Mouse (Mus musculus): ENCODE measurements around the gene Acbd6. TPM values are rescaled to one million over a fixed set of nuclear protein-coding genes. Genes with fewer than 3 reads are reported as not detected.

Acbd6 gene
- polyA plus RNA-seq, 1 experiment from 2014 or later = 91.8 TPM

- H3K36me3 ChIP-seq (ENCODE audit: control insufficient read depth, insufficient read depth, low read length) = no peaks in the 10 kb centered on the region
- no peak overlapping the region for H3K4me2 ChIP-seq (ENCODE audit: low read length)
- ATAC-seq (ENCODE audit: low FRiP score, low TSS enrichment) = no peak
- no peaks in the 10 kb centered on the region for H3K9me3 ChIP-seq (ENCODE audit: control insufficient read depth, low read length)
- DNase-seq = no peak
- no peak overlapping the region for H3K9ac ChIP-seq (replicated peaks; ENCODE audit: low read length)
- peaks cover 35% of the 10 kb centered on the region for H3K4me1 ChIP-seq (ENCODE audit: control insufficient read depth, insufficient read depth, low read length)
- no peak overlapping the region for H3K4me3 ChIP-seq (replicated peaks; ENCODE audit: low read depth, low read length)
- 0 out of 2 replicates have a peak, but pooled peaks cover 3% of the 10 kb centered on the region for H3K27me3 ChIP-seq (ENCODE audit: control insufficient read depth, insufficient read depth, low read length)
- 25% methylated on average over 12 of the region's 12 CpGs for WGBS
- no peak overlapping the region for H3K27ac ChIP-seq (replicated peaks; ENCODE audit: low read depth, low read length)
Measured at GRCm38 (mm10) chr1:155527027-155527786, 30.7 kb upstream of the Acbd6 start.

GRCm38 (mm10) chr1:155527787-155528158, 30.1 kb upstream of the Acbd6 start:
- H3K9ac ChIP-seq (replicated peaks; ENCODE audit: low read length) = no peak overlapping the region
- no peak overlapping the region for H3K4me2 ChIP-seq (ENCODE audit: low read length)
- WGBS = 15% methylated on average over 8 of the region's 8 CpGs
- H3K4me1 ChIP-seq (ENCODE audit: control insufficient read depth, insufficient read depth, low read length) = peaks cover 35% of the 10 kb centered on the region
- no peak for ATAC-seq (ENCODE audit: low FRiP score, low TSS enrichment)
- no peaks in the 10 kb centered on the region for H3K36me3 ChIP-seq (ENCODE audit: control insufficient read depth, insufficient read depth, low read length)
- H3K4me3 ChIP-seq (replicated peaks; ENCODE audit: low read depth, low read length) = no peak overlapping the region
- no peaks in the 10 kb centered on the region for H3K9me3 ChIP-seq (ENCODE audit: control insufficient read depth, low read length)
- H3K27me3 ChIP-seq (ENCODE audit: control insufficient read depth, insufficient read depth, low read length) = 0 out of 2 replicates have a peak, but pooled peaks cover 3% of the 10 kb centered on the region
- DNase-seq = no peak
- no peak overlapping the region for H3K27ac ChIP-seq (replicated peaks; ENCODE audit: low read depth, low read length)

- 14% methylated on average over 11 of the region's 11 CpGs for WGBS
- Histone ChIP-seq H3K9me3 (ENCODE audit: control insufficient read depth, low read length) (no peaks in the 10 kb centered on the region), H3K4me3 (replicated peaks; ENCODE audit: low read depth, low read length) (no peak overlapping the region), H3K4me2 (ENCODE audit: low read length) (no peak overlapping the region), H3K27me3 (ENCODE audit: control insufficient read depth, insufficient read depth, low read length) (0 out of 2 replicates have a peak, but pooled peaks cover 3% of the 10 kb centered on the region), H3K27ac (replicated peaks; ENCODE audit: low read depth, low read length) (0 out of 2 replicates have a peak overlapping the region, but pooled peaks have one; percentile 33), H3K36me3 (ENCODE audit: control insufficient read depth, insufficient read depth, low read length) (no peaks in the 10 kb centered on the region), H3K9ac (replicated peaks; ENCODE audit: low read length) (no peak overlapping the region), H3K4me1 (ENCODE audit: control insufficient read depth, insufficient read depth, low read length) (peaks cover 35% of the 10 kb centered on the region)
- DNase-seq (no peak), ATAC-seq (ENCODE audit: low FRiP score, low TSS enrichment) (no peak)
Measured at GRCm38 (mm10) chr1:155528405-155529119, 29.4 kb upstream of the Acbd6 start.

GRCm38 (mm10) chr1:155529120-155529963, 28.6 kb upstream of the Acbd6 start:
- 0 out of 2 replicates have a peak, but pooled peaks have one; percentile 14 for ATAC-seq (ENCODE audit: low FRiP score, low TSS enrichment)
- H3K9me3 ChIP-seq (ENCODE audit: control insufficient read depth, low read length) = no peaks in the 10 kb centered on the region
- 0 out of 2 replicates have a peak, but pooled peaks cover 3% of the 10 kb centered on the region for H3K27me3 ChIP-seq (ENCODE audit: control insufficient read depth, insufficient read depth, low read length)
- no peak overlapping the region for H3K4me3 ChIP-seq (replicated peaks; ENCODE audit: low read depth, low read length)
- H3K27ac ChIP-seq (replicated peaks; ENCODE audit: low read depth, low read length) = 0 out of 2 replicates have a peak overlapping the region, but pooled peaks have one; percentile 33
- H3K36me3 ChIP-seq (ENCODE audit: control insufficient read depth, insufficient read depth, low read length) = no peaks in the 10 kb centered on the region
- no peak overlapping the region for H3K9ac ChIP-seq (replicated peaks; ENCODE audit: low read length)
- H3K4me1 ChIP-seq (ENCODE audit: control insufficient read depth, insufficient read depth, low read length) = peaks cover 35% of the 10 kb centered on the region
- peak; percentile 50 for DNase-seq
- WGBS = 72% methylated on average over 19 of the region's 19 CpGs
- no peak overlapping the region for H3K4me2 ChIP-seq (ENCODE audit: low read length)

GRCm38 (mm10) chr1:155530561-155531457, 27.1 kb upstream of the Acbd6 start:
- no peak for ATAC-seq (ENCODE audit: low FRiP score, low TSS enrichment)
- 42% methylated on average over 21 of the region's 21 CpGs for WGBS
- peak; percentile 35 for DNase-seq
- Histone ChIP-seq H3K27ac (replicated peaks; ENCODE audit: low read depth, low read length) (no peak overlapping the region), H3K4me2 (ENCODE audit: low read length) (no peak overlapping the region), H3K4me3 (replicated peaks; ENCODE audit: low read depth, low read length) (no peak overlapping the region), H3K27me3 (ENCODE audit: control insufficient read depth, insufficient read depth, low read length) (0 out of 2 replicates have a peak, but pooled peaks cover 3% of the 10 kb centered on the region), H3K9ac (replicated peaks; ENCODE audit: low read length) (no peak overlapping the region), H3K4me1 (ENCODE audit: control insufficient read depth, insufficient read depth, low read length) (peaks cover 35% of the 10 kb centered on the region), H3K9me3 (ENCODE audit: control insufficient read depth, low read length) (no peaks in the 10 kb centered on the region), H3K36me3 (ENCODE audit: control insufficient read depth, insufficient read depth, low read length) (no peaks in the 10 kb centered on the region)

- no peak overlapping the region for H3K9ac ChIP-seq (replicated peaks; ENCODE audit: low read length)
- no peaks in the 10 kb centered on the region for H3K9me3 ChIP-seq (ENCODE audit: control insufficient read depth, low read length)
- DNase-seq (no peak), ATAC-seq (ENCODE audit: low FRiP score, low TSS enrichment) (no peak)
- no peak overlapping the region for H3K4me2 ChIP-seq (ENCODE audit: low read length)
- 0 out of 2 replicates have a peak, but pooled peaks cover 3% of the 10 kb centered on the region for H3K27me3 ChIP-seq (ENCODE audit: control insufficient read depth, insufficient read depth, low read length)
- no peak overlapping the region for H3K4me3 ChIP-seq (replicated peaks; ENCODE audit: low read depth, low read length)
- H3K27ac ChIP-seq (replicated peaks; ENCODE audit: low read depth, low read length) = no peak overlapping the region
- H3K36me3 ChIP-seq (ENCODE audit: control insufficient read depth, insufficient read depth, low read length) = no peaks in the 10 kb centered on the region
- 89% methylated on average over 5 of the region's 5 CpGs for WGBS
- peaks cover 28% of the 10 kb centered on the region for H3K4me1 ChIP-seq (ENCODE audit: control insufficient read depth, insufficient read depth, low read length)
Measured at GRCm38 (mm10) chr1:155532396-155532795, 25.5 kb upstream of the Acbd6 start.

- no peak overlapping the region for H3K9ac ChIP-seq (replicated peaks; ENCODE audit: low read length)
Measured at GRCm38 (mm10) chr1:155532833-155533688, 24.9 kb upstream of the Acbd6 start.

More at GRCm38 (mm10) chr1:155532833-155533688, 24.9 kb upstream of the Acbd6 start:
- H3K4me2 ChIP-seq (ENCODE audit: low read length) = no peak overlapping the region
- WGBS = 81% methylated on average over 9 of the region's 9 CpGs
- no peaks in the 10 kb centered on the region for H3K36me3 ChIP-seq (ENCODE audit: control insufficient read depth, insufficient read depth, low read length)
- DNase-seq (no peak), ATAC-seq (ENCODE audit: low FRiP score, low TSS enrichment) (no peak)
- no peak overlapping the region for H3K4me3 ChIP-seq (replicated peaks; ENCODE audit: low read depth, low read length)
- H3K4me1 ChIP-seq (ENCODE audit: control insufficient read depth, insufficient read depth, low read length) = peaks cover 22% of the 10 kb centered on the region
- no peak overlapping the region for H3K27ac ChIP-seq (replicated peaks; ENCODE audit: low read depth, low read length)
- no peaks in the 10 kb centered on the region for H3K9me3 ChIP-seq (ENCODE audit: control insufficient read depth, low read length)
- 0 out of 2 replicates have a peak, but pooled peaks cover 3% of the 10 kb centered on the region for H3K27me3 ChIP-seq (ENCODE audit: control insufficient read depth, insufficient read depth, low read length)

All from midbrain, embryonic 14.5 days (tissue).